Mouse (Mus musculus) right cerebral cortex, postnatal 10 days (tissue): ENCODE results near the gene Cd40.

Source experiments
- DNase-seq, 2 experiments: peaks; one replicate each; pipeline ENCODE4 v3.0.0; 2021; ENCODE audit warnings: low spot score in 2 of 2

The Cd40 gene

DNA sequence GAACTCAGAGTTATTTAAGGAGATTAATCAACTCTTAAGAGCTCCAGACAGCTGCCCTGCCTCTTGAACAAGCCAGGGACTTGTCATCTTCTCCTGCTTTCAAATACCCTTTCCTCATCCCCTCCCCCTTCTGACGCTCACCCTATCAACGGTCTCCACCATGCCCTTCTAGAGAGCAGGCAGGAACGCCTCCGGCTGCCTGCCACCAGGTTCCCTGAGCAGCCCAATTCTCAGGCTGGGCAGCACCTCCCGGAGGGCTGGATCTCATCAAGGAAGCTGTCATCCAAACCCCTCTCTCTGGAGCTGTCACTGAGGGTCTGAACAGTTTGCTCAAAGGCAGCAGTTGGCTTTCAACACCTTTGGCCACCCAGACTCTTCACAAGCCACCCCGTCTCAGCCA lies 45.3 kb downstream of the Cd40 start:
- no peak for DNase-seq

DNA sequence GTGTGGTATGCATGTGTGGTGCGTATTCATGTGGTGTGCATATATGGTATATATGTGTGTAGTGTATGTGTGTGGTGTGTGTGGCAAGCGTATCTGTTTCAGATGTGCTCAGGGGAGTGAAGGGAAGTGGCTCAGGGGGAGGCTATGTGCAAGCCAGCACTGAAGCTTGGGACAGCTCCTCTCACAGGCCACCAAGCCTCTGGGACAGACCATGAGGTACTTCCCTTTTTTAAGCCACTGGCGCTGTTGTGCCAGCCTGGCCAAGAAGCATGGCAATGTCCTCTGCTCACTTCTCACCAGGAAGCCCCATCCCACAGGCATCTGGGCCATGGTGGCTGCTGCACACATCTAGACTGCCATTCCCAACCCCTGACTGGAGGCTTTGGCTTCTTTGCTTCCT lies 47.5 kb downstream of the Cd40 start:
- DNase-seq: no peak

DNA sequence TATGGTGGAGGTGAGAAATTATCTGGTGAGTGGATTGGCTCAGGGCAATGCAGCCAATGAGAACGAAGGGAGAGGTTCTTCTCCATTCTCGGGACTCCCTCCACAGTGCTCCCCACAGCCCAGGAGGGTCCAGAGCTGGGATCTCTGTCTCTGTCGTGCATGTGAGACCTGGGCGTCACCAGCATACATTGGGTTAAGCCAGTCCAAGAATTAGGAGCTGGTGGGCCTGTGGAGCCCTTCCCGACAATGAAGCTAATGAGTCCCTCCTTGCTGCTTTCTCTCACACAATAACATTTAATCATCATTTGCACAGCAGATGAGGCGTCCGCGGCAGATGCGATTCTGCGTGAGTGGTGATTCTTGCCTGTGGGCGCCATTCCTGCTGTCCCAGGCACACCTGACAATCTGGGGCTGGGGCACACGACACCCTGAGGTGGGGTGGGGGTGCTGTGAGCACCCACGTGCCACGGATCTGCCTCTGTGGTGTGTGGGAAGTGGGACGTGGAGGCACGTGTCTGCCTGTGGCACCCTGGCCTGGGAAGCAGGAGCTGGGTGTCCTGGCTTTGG lies 50.2 kb downstream of the Cd40 start:
- DNase-seq: peak in 1 of 2 experiments; percentile 43

DNA sequence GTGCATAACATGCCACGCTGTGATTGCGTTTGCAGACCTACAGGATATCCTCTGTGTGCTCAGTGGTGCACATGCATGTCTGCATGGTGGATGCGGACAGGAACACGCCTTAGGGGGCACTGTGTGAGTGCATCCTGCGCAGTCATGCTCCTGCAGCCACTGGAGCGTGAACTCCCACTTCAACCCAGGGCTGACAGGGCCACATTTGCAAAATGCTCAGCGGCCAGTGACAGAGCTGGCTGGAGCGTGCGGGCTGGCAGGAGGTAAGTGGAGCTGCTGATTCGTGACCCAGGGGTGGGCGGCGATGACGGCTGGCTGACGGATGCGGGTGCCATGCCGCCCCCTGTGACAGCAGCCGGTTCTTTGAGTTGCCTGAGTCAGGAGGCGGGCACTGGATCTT lies 51.2 kb downstream of the Cd40 start:
- DNase-seq: no peak

DNA sequence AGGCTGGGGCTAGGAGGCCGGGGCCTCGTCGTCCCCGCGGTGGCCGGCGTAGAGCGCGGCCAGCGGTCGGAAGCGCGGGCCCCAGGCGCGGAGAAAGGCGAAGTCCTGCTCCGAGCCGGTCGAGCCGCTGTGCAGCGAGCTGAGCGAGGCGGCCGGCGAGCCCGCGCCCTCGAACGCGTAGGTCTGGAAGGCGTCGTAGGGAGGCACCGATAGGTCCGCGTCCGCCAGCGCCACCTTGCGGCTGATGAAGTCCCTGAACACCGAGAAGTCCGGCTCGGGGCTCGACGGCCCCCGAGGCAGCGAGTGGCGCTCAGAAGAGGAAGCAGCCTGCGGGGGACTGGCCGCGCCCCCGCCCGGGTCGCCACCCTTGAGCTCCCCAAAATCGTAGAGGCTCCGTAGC lies 56.7 kb downstream of the Cd40 start:
- DNase-seq: peak; percentile 59 to 78

DNA sequence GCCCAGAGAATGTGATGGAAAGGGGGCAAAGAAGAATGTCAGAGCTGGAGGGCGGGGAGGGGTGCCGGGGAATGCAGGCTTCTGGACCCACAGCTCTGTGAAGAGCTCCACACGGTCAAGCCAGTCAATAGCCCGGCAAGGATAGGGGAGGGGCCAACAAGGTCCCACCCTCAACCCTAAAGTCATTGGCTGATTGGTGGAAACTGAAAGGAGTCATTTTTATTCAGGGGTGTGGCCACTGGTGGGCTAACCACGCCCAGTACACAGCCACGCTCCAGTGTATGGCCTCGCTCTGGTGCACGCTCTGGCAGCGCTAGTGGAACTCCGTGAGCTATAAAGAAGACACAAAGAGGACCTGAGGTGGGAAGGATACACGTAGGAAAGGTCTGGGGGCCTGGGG lies 58.3 kb downstream of the Cd40 start:
- no peak for DNase-seq

DNA sequence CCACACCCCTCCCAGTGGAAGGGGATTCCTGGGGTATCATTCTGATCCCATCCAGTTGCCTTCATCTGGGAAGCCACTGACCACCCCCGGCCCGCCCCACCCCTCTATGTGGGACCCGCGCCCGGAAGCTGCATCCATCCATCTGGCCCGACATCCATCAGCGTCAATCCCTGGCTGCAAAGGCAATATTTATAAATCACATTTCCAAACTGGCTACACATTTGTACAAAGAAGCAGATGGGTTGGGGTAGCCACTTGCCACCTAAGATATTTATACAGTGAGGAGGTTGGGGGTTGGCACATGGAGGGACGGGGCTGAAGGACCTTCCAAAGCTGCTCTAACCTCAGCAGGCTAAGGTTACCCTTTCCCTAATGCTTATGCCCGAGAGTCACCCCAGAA lies 65.3 kb downstream of the Cd40 start:
- DNase-seq: peak in 1 of 2 experiments; percentile 50

DNA sequence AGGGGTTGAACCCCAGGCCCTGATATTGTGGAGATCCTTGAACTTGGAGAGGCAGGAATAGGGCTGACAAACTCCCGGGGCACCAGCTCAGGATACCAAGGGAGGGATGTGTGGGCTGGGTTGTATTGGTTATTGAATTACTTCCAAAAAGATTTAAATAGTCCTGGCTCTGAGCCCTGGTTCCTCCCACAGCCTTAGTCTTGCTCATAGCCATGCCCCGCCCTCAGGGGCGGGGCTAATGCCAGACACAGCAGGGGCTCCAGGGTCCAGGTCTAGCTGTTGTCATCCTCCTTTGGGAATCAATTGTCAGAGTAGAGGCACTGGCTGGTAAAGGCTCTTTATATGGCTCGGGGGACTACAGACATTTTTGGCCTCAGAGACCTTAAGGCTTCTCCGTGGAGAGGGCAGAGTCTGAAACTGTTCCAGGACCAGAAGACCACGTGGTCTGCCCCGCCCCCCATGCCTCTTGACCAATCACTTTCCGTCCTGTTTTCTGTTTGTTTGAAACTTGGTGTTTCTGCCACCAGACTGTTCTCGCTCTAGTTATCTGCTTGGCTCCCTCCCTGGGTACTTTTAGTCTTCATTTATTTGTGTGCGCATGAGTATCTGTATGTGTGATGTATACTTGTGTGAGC lies 65.9 kb downstream of the Cd40 start:
- DNase-seq: peak; percentile 49 to 54
